ENCODE assay signal across 26 mouse cellular contexts in the genomic region with DNA sequence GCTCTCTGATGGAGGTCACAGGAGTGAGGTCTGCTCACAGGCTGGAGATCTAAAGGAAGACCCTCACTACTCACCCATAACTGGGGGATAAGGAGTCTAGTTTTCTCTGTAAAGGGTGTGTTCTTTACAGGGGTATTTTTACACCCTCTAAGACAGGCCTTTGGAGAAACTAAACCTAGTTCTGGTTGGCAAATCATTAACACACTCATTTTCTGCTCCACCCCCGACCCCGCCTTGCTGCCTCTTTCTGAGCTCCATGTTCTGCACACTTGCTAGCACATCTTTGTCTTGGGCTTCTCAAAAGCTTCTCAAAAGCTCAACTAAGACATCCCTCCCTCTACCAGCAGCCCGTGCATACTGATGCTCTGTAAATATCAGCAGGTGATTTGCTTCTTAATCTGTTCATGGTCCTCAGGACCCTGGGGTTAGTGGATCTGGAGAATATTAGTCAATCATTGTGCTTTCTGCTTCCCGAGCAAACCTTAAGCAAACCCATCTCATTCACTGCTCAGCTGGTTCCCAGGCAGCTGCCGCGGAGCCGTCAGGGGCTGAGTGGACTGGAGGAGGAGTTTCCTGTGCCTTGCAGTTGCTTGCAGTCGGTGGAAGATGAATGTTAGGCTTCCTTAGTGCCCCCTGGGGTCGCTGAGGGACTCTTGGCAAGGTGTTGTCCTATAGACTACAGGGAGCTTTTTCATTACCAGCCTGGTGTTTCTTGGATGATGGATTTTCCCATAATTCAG.
A peak's percentile ranks its signal among the peaks of the same experiment; 100 is the strongest.
DNase-seq lines count a peak whose midpoint lies in the region; ATAC-seq and TF ChIP-seq lines count a peak whose summit lies in the region.
"Had no signal": no experiment of that assay in that cellular context is flagged by ENCODE, and none has a peak within 500 bp of the region (broad histone marks: within the 10 kb centered on the region; RNA-seq: fewer than 3 reads in every experiment).

No protein-coding gene starts in this region.

- peak; percentile 69 for ATAC-seq in kidney, embryonic 15.5 days (replicated peaks; ENCODE audit: low FRiP score)
- no peak for ATAC-seq in lung, postnatal 0 days
- ATAC-seq: forebrain, embryonic 14.5 days; hindbrain, embryonic 16.5 days; midbrain, embryonic 15.5 days had no signal

- peak overlapping the region; percentile 26 for H3K4me2 ChIP-seq in kidney, embryonic 15.5 days
- H3K4me2 ChIP-seq in lung, postnatal 0 days (replicated peaks; ENCODE audit: low read depth, low read length), result no peak overlapping the region
- H3K4me2 ChIP-seq: embryonic facial prominence, embryonic 12.5 days; heart, embryonic 13.5 days; midbrain, embryonic 15.5 days; neural tube, embryonic 13.5 days had no signal

- TF ChIP-seq CTCF in lung, postnatal 0 days (IDR thresholded peaks at IDR 0.05), result no peak

- H3K27ac ChIP-seq in kidney, embryonic 15.5 days, result peak overlapping the region; percentile 63
- H3K27ac ChIP-seq in heart, embryonic 10.5 days, result no peak overlapping the region
- no peak overlapping the region for H3K27ac ChIP-seq in lung, postnatal 0 days (ENCODE audit: low read length)
- H3K27ac ChIP-seq: embryonic facial prominence, embryonic 12.5 days; heart, embryonic 13.5 days; liver, embryonic 14.5 days; midbrain, embryonic 15.5 days; neural tube, embryonic 13.5 days had no signal

- H3K4me3 ChIP-seq in kidney, embryonic 15.5 days (replicated peaks), result no peak overlapping the region
- H3K4me3 ChIP-seq in heart, embryonic 10.5 days, result no peak overlapping the region
- no peak overlapping the region for H3K4me3 ChIP-seq in lung, postnatal 0 days (ENCODE audit: low read depth, low read length)
- H3K4me3 ChIP-seq: embryonic facial prominence, embryonic 12.5 days; heart, embryonic 13.5 days; midbrain, embryonic 15.5 days; neural tube, embryonic 13.5 days had no signal

- TF ChIP-seq EP300 in lung, postnatal 0 days (IDR thresholded peaks at IDR 0.05), result no peak

- no peaks in the 10 kb centered on the region for H3K36me3 ChIP-seq in kidney, embryonic 15.5 days
- H3K36me3 ChIP-seq in heart, embryonic 10.5 days, result no peaks in the 10 kb centered on the region
- H3K36me3 ChIP-seq in lung, postnatal 0 days (ENCODE audit: insufficient read depth, low read length), result no peaks in the 10 kb centered on the region
- H3K36me3 ChIP-seq: embryonic facial prominence, embryonic 12.5 days; heart, embryonic 13.5 days; midbrain, embryonic 15.5 days; neural tube, embryonic 13.5 days had no signal

- no peaks in the 10 kb centered on the region for H3K27me3 ChIP-seq in kidney, embryonic 15.5 days
- H3K27me3 ChIP-seq in heart, embryonic 10.5 days (ENCODE audit: insufficient read depth, poor library complexity, severe bottlenecking), result peaks cover 5% of the 10 kb centered on the region; the same call in 1 of the 2 replicates
- no peaks in the 10 kb centered on the region for H3K27me3 ChIP-seq in lung, postnatal 0 days (replicated peaks; ENCODE audit: insufficient read depth, low read length)
- H3K27me3 ChIP-seq: embryonic facial prominence, embryonic 12.5 days; midbrain, embryonic 15.5 days; neural tube, embryonic 13.5 days had no signal

- H3K4me1 ChIP-seq in kidney, embryonic 15.5 days, result peaks cover 17% of the 10 kb centered on the region
- no peaks in the 10 kb centered on the region for H3K4me1 ChIP-seq in heart, embryonic 10.5 days
- H3K4me1 ChIP-seq in lung, postnatal 0 days (ENCODE audit: insufficient read depth, low read depth, low read length), result no peaks in the 10 kb centered on the region
- H3K4me1 ChIP-seq: embryonic facial prominence, embryonic 12.5 days; heart, embryonic 13.5 days; midbrain, embryonic 15.5 days; neural tube, embryonic 13.5 days had no signal

- 21% methylated on average over 9 of the region's 9 CpGs for WGBS in kidney, embryonic 15.5 days
- WGBS in heart, embryonic 10.5 days, result 37% methylated on average over 9 of the region's 9 CpGs
- WGBS in lung, postnatal 0 days, result 19% methylated on average over 9 of the region's 9 CpGs

- no peaks in the 10 kb centered on the region for H3K9me3 ChIP-seq in kidney, embryonic 15.5 days (replicated peaks)
- H3K9me3 ChIP-seq in heart, embryonic 10.5 days, result no peaks in the 10 kb centered on the region
- H3K9me3 ChIP-seq in lung, postnatal 0 days (ENCODE audit: low read length), result no peaks in the 10 kb centered on the region
- H3K9me3 ChIP-seq: embryonic facial prominence, embryonic 12.5 days; heart, embryonic 13.5 days; midbrain, embryonic 15.5 days; neural tube, embryonic 13.5 days had no signal

- DNase-seq in kidney, adult 18-20 months, result peak; percentile 39
- no peak for DNase-seq in kidney, adult 11 months
- DNase-seq in kidney, adult 8-10 months, result peak; percentile 32 to 63
- DNase-seq in kidney, postnatal 25 days, result peak; percentile 50 to 57
- DNase-seq in heart, embryonic 10.5 days (ENCODE audit: low spot score), result no peak
- no peak for DNase-seq in lung, postnatal 0 days (ENCODE audit: low spot score)
- no peak for DNase-seq in right cerebral cortex, postnatal 14 days
- DNase-seq: adrenal gland, postnatal 25 days; B cell, adult 2 months; cerebellum, adult 2 months; cerebellum, postnatal 25 days; gastrocnemius, postnatal 25 days; heart, adult 18-20 months; heart, postnatal 10 days; layer of hippocampus, adult 9-11 months; liver; lung, adult 2 months; lung, postnatal 14 days had no signal

- no peak overlapping the region for H3K9ac ChIP-seq in kidney, embryonic 15.5 days
- H3K9ac ChIP-seq in lung, postnatal 0 days (replicated peaks; ENCODE audit: low read depth), result no peak overlapping the region
- H3K9ac ChIP-seq: embryonic facial prominence, embryonic 12.5 days; heart, embryonic 13.5 days; liver, embryonic 14.5 days; midbrain, embryonic 15.5 days; neural tube, embryonic 13.5 days had no signal

Comparison
In these comparisons a context has a peak if more than half of its experiments do, and no peak if none do; other contexts are left out.
1. DNase-seq: peak in kidney, adult 18-20 months (single experiment), kidney, adult 8-10 months (2 of 2) and kidney, postnatal 25 days (2 of 2); none in kidney, adult 11 months (single experiment), heart, embryonic 10.5 days (single experiment), lung, postnatal 0 days (single experiment) and right cerebral cortex, postnatal 14 days (single experiment).